Mouse (Mus musculus) lung, postnatal 36 days (tissue): ENCODE measurements around the gene Mcee.

Experiments used
- DNase-seq: peaks from one replicate; pipeline ENCODE4 v3.0.0; 2022; ENCODE audit warnings: mixed read lengths

Mcee gene

GRCm38 (mm10) chr7:64439595-64440518, 47.5 kb downstream of the Mcee start:
- DNase-seq = no peak

GRCm38 (mm10) chr7:64440519-64440918, 48.1 kb downstream of the Mcee start:
- no peak for DNase-seq

GRCm38 (mm10) chr7:64450631-64451030, 58.2 kb downstream of the Mcee start:
- DNase-seq = no peak

GRCm38 (mm10) chr7:64451441-64451840, 59.0 kb downstream of the Mcee start:
- DNase-seq = no peak

GRCm38 (mm10) chr7:64451861-64452382, 59.5 kb downstream of the Mcee start:
- no peak for DNase-seq

- DNase-seq = no peak
Measured at GRCm38 (mm10) chr7:64452471-64453222, 60.2 kb downstream of the Mcee start.

- DNase-seq = no peak
Measured at GRCm38 (mm10) chr7:64456176-64456575, 63.8 kb downstream of the Mcee start.

- no peak for DNase-seq
Measured at GRCm38 (mm10) chr7:64456676-64457075, 64.3 kb downstream of the Mcee start.

GRCm38 (mm10) chr7:64457811-64458210, 65.4 kb downstream of the Mcee start:
- no peak for DNase-seq
